9 mouse cellular contexts compared by ENCODE assay signal in genomic region chr11:64436791-64437298, GRCm38 (mm10). TPM values are rescaled to one million over a fixed set of nuclear protein-coding genes. Genes with fewer than 3 reads are reported as not detected.
A peak's percentile ranks its signal among the peaks of the same experiment; 100 is the strongest.
DNase-seq lines count a peak whose midpoint lies in the region; ATAC-seq and TF ChIP-seq lines count a peak whose summit lies in the region.
"Had no signal": no experiment of that assay in that cellular context is flagged by ENCODE, and none has a peak within 500 bp of the region (broad histone marks: within the 10 kb centered on the region; RNA-seq: fewer than 3 reads in every experiment).

No protein-coding gene starts in this region.

- WGBS in kidney, embryonic 15.5 days, result 14% methylated on average over 5 of the region's 5 CpGs
- WGBS in intestine, postnatal 0 days, result 31% methylated on average over 5 of the region's 5 CpGs

- no peaks in the 10 kb centered on the region for H3K9me3 ChIP-seq in kidney, embryonic 15.5 days (replicated peaks)
- H3K9me3 ChIP-seq in intestine, postnatal 0 days (ENCODE audit: control insufficient read depth), result no peaks in the 10 kb centered on the region

- no peak overlapping the region for H3K27ac ChIP-seq in kidney, embryonic 15.5 days
- no peak overlapping the region for H3K27ac ChIP-seq in embryonic fibroblast, embryonic 13.5 days (ENCODE audit: insufficient read depth, low read length)
- H3K27ac ChIP-seq in intestine, postnatal 0 days (ENCODE audit: low read depth, low read length), result no peak overlapping the region

- H3K4me3 ChIP-seq in kidney, embryonic 15.5 days (replicated peaks), result peak overlapping the region; percentile 50
- H3K4me3 ChIP-seq in embryonic fibroblast, embryonic 13.5 days (ENCODE audit: insufficient read depth, low read length), result peak overlapping the region; percentile 48
- peak overlapping the region; percentile 55 for H3K4me3 ChIP-seq in intestine, postnatal 0 days (ENCODE audit: low read depth, low read length)
- H3K4me3 ChIP-seq in myocyte, result peak overlapping the region; percentile 57

- peaks cover 10% of the 10 kb centered on the region for H3K79me2 ChIP-seq in myocyte (ENCODE audit: control insufficient read depth, insufficient read depth)

- no peak overlapping the region for H3K9ac ChIP-seq in kidney, embryonic 15.5 days
- H3K9ac ChIP-seq in intestine, postnatal 0 days (ENCODE audit: low read depth, low read length), result no peak overlapping the region

- peak overlapping the region; percentile 95 for H3ac ChIP-seq in myocyte (ENCODE audit: control insufficient read depth, insufficient read length)

- ATAC-seq in kidney, embryonic 15.5 days (replicated peaks; ENCODE audit: low FRiP score), result no peak
- no peak for ATAC-seq in intestine, postnatal 0 days

- peak overlapping the region; percentile 94 for H3K4me2 ChIP-seq in kidney, embryonic 15.5 days
- peak overlapping the region; percentile 92 for H3K4me2 ChIP-seq in intestine, postnatal 0 days (replicated peaks; ENCODE audit: low read depth)
- peak overlapping the region; percentile 98 for H3K4me2 ChIP-seq in myocyte (ENCODE audit: low read depth)

- DNase-seq in kidney, adult 9 months, result no peak
- DNase-seq in frontal cortex, postnatal 14 days (ENCODE audit: low spot score in 2 of 2), result no peak
- DNase-seq in ovary, postnatal 14 days (ENCODE audit: low spot score), result no peak
- no peak for DNase-seq in thymus, postnatal 25 days

- H3K27me3 ChIP-seq in kidney, embryonic 15.5 days, result peaks cover 66% of the 10 kb centered on the region
- H3K27me3 ChIP-seq in intestine, postnatal 0 days (replicated peaks; ENCODE audit: control insufficient read depth, insufficient read depth, low read length), result peaks cover 26% of the 10 kb centered on the region
- H3K27me3 ChIP-seq in myocyte (ENCODE audit: control insufficient read depth, insufficient read depth, insufficient read length), result no peaks in the 10 kb centered on the region

- peaks cover 25% of the 10 kb centered on the region for H3K4me1 ChIP-seq in kidney, embryonic 15.5 days
- no peaks in the 10 kb centered on the region for H3K4me1 ChIP-seq in embryonic fibroblast, embryonic 13.5 days (ENCODE audit: control insufficient read depth, insufficient read depth, low read length)
- H3K4me1 ChIP-seq in intestine, postnatal 0 days (replicated peaks; ENCODE audit: control insufficient read depth, insufficient read depth, low read length), result 0 out of 2 replicates have a peak, but pooled peaks cover 4% of the 10 kb centered on the region

- TF ChIP-seq POLR2A in embryonic fibroblast, embryonic 13.5 days (IDR thresholded peaks at IDR 0.05; ENCODE audit: low read depth, low read length), result no peak
- no peak for TF ChIP-seq POLR2A in myocyte (IDR thresholded peaks at IDR 0.05; ENCODE audit: insufficient read length, low read depth)

- no peaks in the 10 kb centered on the region for H3K36me3 ChIP-seq in kidney, embryonic 15.5 days
- no peaks in the 10 kb centered on the region for H3K36me3 ChIP-seq in intestine, postnatal 0 days (ENCODE audit: control insufficient read depth, insufficient read depth)
- H3K36me3 ChIP-seq in myocyte (ENCODE audit: control insufficient read depth, insufficient read depth), result no peaks in the 10 kb centered on the region
- H3K36me3 ChIP-seq: G1E had no signal

- no peak for TF ChIP-seq CTCF in embryonic fibroblast, embryonic 13.5 days (IDR thresholded peaks at IDR 0.05; ENCODE audit: borderline replicate concordance, insufficient read depth, low read length)
- no peak for TF ChIP-seq CTCF in intestine, postnatal 0 days (IDR thresholded peaks at IDR 0.05; ENCODE audit: low read depth)

TF ChIP-seq in myocyte, 11 proteins besides CTCF, POLR2A, EP300 and RAD21:
- TF ChIP-seq USF1 (IDR thresholded peaks at IDR 0.05; ENCODE audit: low read depth), result peak; percentile 52
- no peak for TF ChIP-seq MAX (IDR thresholded peaks at IDR 0.05; ENCODE audit: low read depth)
- no peak for TF ChIP-seq MYOD1 (IDR thresholded peaks at IDR 0.05; ENCODE audit: control insufficient read depth in 1 of 3, insufficient read length in 2 of 3, low read depth in 2 of 3)
- TF ChIP-seq TCF3 (IDR thresholded peaks at IDR 0.05; ENCODE audit: insufficient read length, low read depth), result no peak
- no peak for TF ChIP-seq REST (IDR thresholded peaks at IDR 0.05; ENCODE audit: insufficient read depth, insufficient read length)

RNA-seq across cellular contexts. Expression of gene F930015N05Rik, which starts 0.4 kb away (rescaled TPM):
- 0.22 and 0.91 TPM in 2 replicates for polyA plus RNA-seq in kidney, embryonic 15.5 days (2015; fragmentation: Nextera tagmentation; extraction: Ambion mirVana)
- not detected in 2 replicates for polyA plus RNA-seq in embryonic fibroblast, embryonic 13.5 days (2011; ENCODE audit: insufficient read length, low read depth, missing spikeins)
- 0.18 TPM in 1 of 2 replicates, not detected in the other for polyA plus RNA-seq in intestine, postnatal 0 days (2015; fragmentation: Nextera tagmentation; extraction: Ambion mirVana)
- polyA plus RNA-seq in myocyte (2012; fragmentation: generic; extraction: Trizol), result 0.66 TPM
- polyA plus RNA-seq: G1E had no signal

RNA-seq across cellular contexts. Expression of gene Hs3st3a1, which starts 1.7 kb away (rescaled TPM):
- 1.6 and 2.2 TPM in 2 replicates for polyA plus RNA-seq in kidney, embryonic 15.5 days (2015; fragmentation: Nextera tagmentation; extraction: Ambion mirVana)
- 1.1 and 1.4 TPM in 2 replicates for polyA plus RNA-seq in embryonic fibroblast, embryonic 13.5 days (2011; ENCODE audit: insufficient read length, low read depth, missing spikeins)
- polyA plus RNA-seq in intestine, postnatal 0 days (2015; fragmentation: Nextera tagmentation; extraction: Ambion mirVana), result 0.30 and 0.35 TPM in 2 replicates
- polyA plus RNA-seq in myocyte (2012; fragmentation: generic; extraction: Trizol), result 1.8 TPM
- polyA plus RNA-seq: G1E had no signal
